Mouse (Mus musculus) c-Kit-positive CD71-positive TER-119-positive erythroid progenitor cells, embryonic 14.5 days (primary cell): Measurements from ENCODE around the gene Gtf2e1.

ENCODE experiments used
- DNase-seq: peaks from one replicate; pipeline ENCODE4 v3.0.0-alpha.2; 2013; ENCODE audit warnings: low spot score

Gtf2e1 gene

GRCm38 (mm10) chr16:37478311-37479291 is 61.0 kb downstream of the Gtf2e1 start:
- DNase-seq, result no peak

GRCm38 (mm10) chr16:37472620-37473312 is 66.8 kb downstream of the Gtf2e1 start:
- DNase-seq, result no peak

GRCm38 (mm10) chr16:37469595-37469994 is 70.0 kb downstream of the Gtf2e1 start:
- DNase-seq, result no peak

DNA sequence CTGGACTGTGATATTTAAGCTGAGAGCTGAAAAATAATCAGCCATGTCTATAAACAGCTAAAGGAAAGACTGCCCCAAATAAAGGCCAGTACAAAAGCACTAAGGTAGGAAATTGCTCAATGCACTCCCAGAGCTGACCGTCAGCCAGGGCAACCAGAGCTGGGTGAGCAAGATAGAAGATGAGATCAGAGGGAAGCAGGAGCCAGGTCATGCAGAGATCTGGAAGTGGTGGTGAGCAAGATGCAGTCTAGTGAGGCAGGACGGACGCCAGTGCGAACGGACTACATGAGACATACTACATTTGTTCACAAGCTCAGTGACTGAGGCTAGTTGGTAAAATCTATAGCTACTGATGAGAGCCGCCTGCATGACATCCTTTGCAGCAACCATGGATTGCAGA is 75.6 kb downstream of the Gtf2e1 start:
- no peak for DNase-seq

GRCm38 (mm10) chr16:37462886-37463285 is 76.7 kb downstream of the Gtf2e1 start:
- no peak for DNase-seq

- no peak for DNase-seq
Observed at GRCm38 (mm10) chr16:37461601-37462000, 78.0 kb downstream of the Gtf2e1 start.
